Mouse (Mus musculus): ENCODE measurements around the gene Tbxas1.

- no peak for TF ChIP-seq CTCF (IDR thresholded peaks at IDR 0.05; ENCODE audit: low read depth)
- no peak for TF ChIP-seq EP300 (optimal IDR thresholded peaks at IDR 0.05)
Observed at GRCm38 (mm10) chr6:38950341-38950740, 75.1 kb downstream of the Tbxas1 start.
